Mouse (Mus musculus): ENCODE measurements around the gene Spg21.

Spg21 gene

GRCm38 (mm10) chr9:65460732-65461442 is at the start of gene Spg21:
Gene Spg21, plus strand, starts transcription at chr9:65460947.
- DNase-seq = peak; percentile 93

GRCm38 (mm10) chr9:65411326-65411725 is 49.4 kb upstream of the Spg21 start:
- DNase-seq = no peak

- DNase-seq = no peak
Measured at GRCm38 (mm10) chr9:65417738-65418137, 43.0 kb upstream of the Spg21 start.

- DNase-seq = no peak
Measured at GRCm38 (mm10) chr9:65419633-65420032, 41.1 kb upstream of the Spg21 start.

GRCm38 (mm10) chr9:65422760-65423501 is 37.8 kb upstream of the Spg21 start, which contains the start of gene Slc51b:
Gene Slc51b, minus strand, starts transcription at chr9:65422955.
- no peak for DNase-seq

- DNase-seq = no peak
Measured at GRCm38 (mm10) chr9:65424393-65424792, 36.4 kb upstream of the Spg21 start.

GRCm38 (mm10) chr9:65427511-65427910 is 33.2 kb upstream of the Spg21 start:
- DNase-seq = no peak

GRCm38 (mm10) chr9:65428003-65428402 is 32.7 kb upstream of the Spg21 start:
- no peak for DNase-seq

GRCm38 (mm10) chr9:65430401-65430800 is 30.3 kb upstream of the Spg21 start:
- DNase-seq = no peak

- DNase-seq = no peak
Measured at GRCm38 (mm10) chr9:65430921-65431320, 29.8 kb upstream of the Spg21 start.

GRCm38 (mm10) chr9:65432236-65432635 is 28.5 kb upstream of the Spg21 start:
- peak; percentile 62 for DNase-seq

- DNase-seq = peak; percentile 21
Measured at GRCm38 (mm10) chr9:65434140-65434539, 26.6 kb upstream of the Spg21 start.

- no peak for DNase-seq
Measured at GRCm38 (mm10) chr9:65435211-65435610, 25.5 kb upstream of the Spg21 start.

GRCm38 (mm10) chr9:65435671-65436301 is 25.0 kb upstream of the Spg21 start, which contains the start of gene Mtfmt:
Gene Mtfmt, plus strand, starts transcription at chr9:65435782.
- peak; percentile 91 for DNase-seq

- no peak for DNase-seq
Measured at GRCm38 (mm10) chr9:65444692-65445091, 16.1 kb upstream of the Spg21 start.

GRCm38 (mm10) chr9:65447951-65448350 is 12.8 kb upstream of the Spg21 start:
- no peak for DNase-seq

GRCm38 (mm10) chr9:65458975-65459374 is 1.8 kb upstream of the Spg21 start:
- no peak for DNase-seq

GRCm38 (mm10) chr9:65460198-65460597 is 549 bp upstream of the Spg21 start:
- no peak for DNase-seq

GRCm38 (mm10) chr9:65462544-65462943 is 1.8 kb downstream of the Spg21 start:
- no peak for DNase-seq

GRCm38 (mm10) chr9:65464161-65464560 is 3.4 kb downstream of the Spg21 start:
- DNase-seq = no peak

- DNase-seq = no peak
Measured at GRCm38 (mm10) chr9:65465241-65465640, 4.5 kb downstream of the Spg21 start.

GRCm38 (mm10) chr9:65467686-65468085 is 6.9 kb downstream of the Spg21 start:
- no peak for DNase-seq

GRCm38 (mm10) chr9:65472769-65473168 is 12.0 kb downstream of the Spg21 start:
- no peak for DNase-seq

- no peak for DNase-seq
Measured at GRCm38 (mm10) chr9:65479158-65479557, 18.4 kb downstream of the Spg21 start.
